Mouse (Mus musculus) kidney, adult 2 months (tissue): ENCODE data around the gene Gm47969. TPM values are rescaled to one million over a fixed set of nuclear protein-coding genes. Genes with fewer than 3 reads are reported as not detected.

Source experiments
- DNase-seq: peaks from one replicate; pipeline ENCODE4 v3.0.0; 2021
- H3K27ac ChIP-seq: fragments of 200-500 bp; 2 replicates; pipeline ENCODE4 v1.5.1; 2012; ENCODE audit warnings: low read depth, low read length, control low read depth, inconsistent platforms; ENCODE audit not compliant: insufficient read depth
- H3K27me3 ChIP-seq: fragments of 200-500 bp; replicated peaks from 2 replicates; pipeline ENCODE4 v1.6.1; 2012; ENCODE audit warnings: mild to moderate bottlenecking, moderate library complexity, low read length, inconsistent platforms; ENCODE audit not compliant: control insufficient read depth, insufficient read depth
- H3K36me3 ChIP-seq: fragments of 200-500 bp; 2 replicates; pipeline ENCODE4 v1.6.1; 2012; ENCODE audit warnings: mild to moderate bottlenecking, moderate library complexity, low read length, inconsistent platforms; ENCODE audit not compliant: control insufficient read depth, insufficient read depth
- H3K4me1 ChIP-seq: fragments of 200-500 bp; 2 replicates; pipeline ENCODE4 v1.6.1; 2011; ENCODE audit warnings: low read length; ENCODE audit not compliant: control insufficient read depth, insufficient read depth
- H3K4me3 ChIP-seq: fragments of 200-500 bp; 2 replicates; pipeline ENCODE4 v1.5.1; 2011; ENCODE audit warnings: mild to moderate bottlenecking, low read depth, low read length, control low read depth; ENCODE audit not compliant: insufficient read depth
- CTCF ChIP-seq: fragments of 200-500 bp; conservative IDR thresholded peaks from 2 replicates; pipeline ENCODE4 v1.5.1; 2011; ENCODE audit warnings: low read depth, mild to moderate bottlenecking, control low read depth, low read length, moderate library complexity, mixed read lengths; ENCODE audit not compliant: insufficient read depth, insufficient read length
- POLR2A ChIP-seq: fragments of 200-500 bp; IDR thresholded peaks from one replicate; pipeline ENCODE4 v1.6.1; 2011; ENCODE audit warnings: low read depth, low read length, control low read depth
- WGBS: fragments of 180-500 bp; shearing (Covaris S2); methylation state at CpG from one replicate; pipeline ENCODE4 v1.1.7; 2018; 5-methylcytosine and 5-hydroxymethylcytosine counted together
- polyA plus RNA-seq: library from polyadenylated mRNA; depleted of rRNA; stranded (reverse); fragments of >200 nt; gene quantifications from 2 replicates; pipeline ENCODE4 v1.2.3, GENCODE M21; 2012

Gm47969 gene
- polyA plus RNA-seq, 1 experiment: not detected

DNA sequence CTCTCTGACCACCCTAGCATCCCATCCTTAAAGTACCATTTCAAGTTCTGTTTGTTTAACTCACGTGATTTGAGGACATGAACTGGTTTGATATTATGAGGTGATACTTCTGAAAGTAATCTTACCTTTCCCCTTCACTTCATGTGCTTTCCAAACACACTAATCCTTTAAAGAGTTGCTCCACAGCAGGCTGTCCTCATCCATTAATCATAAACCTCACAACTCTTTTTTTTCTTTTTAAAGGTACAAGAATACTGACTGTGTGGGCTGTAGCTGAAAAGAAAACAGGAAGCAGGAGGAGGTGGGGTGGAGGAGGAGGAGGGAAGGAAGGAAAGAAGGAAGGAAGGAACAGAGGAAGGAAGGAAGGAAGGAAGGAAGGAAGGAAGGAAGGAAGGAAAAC, 12.8 kb upstream of the Gm47969 start:
- TF ChIP-seq POLR2A: no peak
- TF ChIP-seq CTCF: no peak
- DNase-seq: peak; percentile 36
- H3K4me3 ChIP-seq: no peak overlapping the region
- H3K4me1 ChIP-seq: peaks cover 6% of the 10 kb centered on the region
- H3K27ac ChIP-seq: no peak overlapping the region; the same call in 1 of the 2 replicates
- H3K36me3 ChIP-seq: no peaks in the 10 kb centered on the region
- no peaks in the 10 kb centered on the region for H3K27me3 ChIP-seq
- 28% methylated on average over 1 of the region's 1 CpGs for WGBS

DNA sequence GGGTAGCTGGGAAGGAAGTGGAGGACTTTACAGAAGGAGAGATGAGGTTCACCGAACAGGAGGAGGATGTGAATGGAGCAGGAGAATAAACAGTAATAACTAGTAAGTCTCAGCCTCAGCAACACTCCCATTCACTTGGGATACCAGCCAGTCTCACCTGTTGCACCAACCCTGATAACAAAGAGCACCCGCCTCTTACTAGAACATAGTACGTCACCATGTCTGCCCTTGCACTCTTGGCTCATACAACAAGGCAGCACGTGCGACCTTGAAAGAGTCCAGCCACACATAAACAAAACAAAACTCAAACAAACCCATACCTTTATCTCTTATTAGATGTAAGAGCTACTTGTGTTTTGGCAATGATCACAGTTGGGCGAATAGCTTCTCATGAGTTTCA, 12.2 kb upstream of the Gm47969 start:
- H3K27ac ChIP-seq: no peak overlapping the region; the same call in 1 of the 2 replicates
- no peaks in the 10 kb centered on the region for H3K36me3 ChIP-seq
- H3K4me3 ChIP-seq: no peak overlapping the region
- peaks cover 6% of the 10 kb centered on the region for H3K4me1 ChIP-seq
- 77% methylated on average over 6 of the region's 6 CpGs for WGBS
- TF ChIP-seq CTCF (no peak), POLR2A (no peak)
- no peak for DNase-seq
- no peaks in the 10 kb centered on the region for H3K27me3 ChIP-seq

DNA sequence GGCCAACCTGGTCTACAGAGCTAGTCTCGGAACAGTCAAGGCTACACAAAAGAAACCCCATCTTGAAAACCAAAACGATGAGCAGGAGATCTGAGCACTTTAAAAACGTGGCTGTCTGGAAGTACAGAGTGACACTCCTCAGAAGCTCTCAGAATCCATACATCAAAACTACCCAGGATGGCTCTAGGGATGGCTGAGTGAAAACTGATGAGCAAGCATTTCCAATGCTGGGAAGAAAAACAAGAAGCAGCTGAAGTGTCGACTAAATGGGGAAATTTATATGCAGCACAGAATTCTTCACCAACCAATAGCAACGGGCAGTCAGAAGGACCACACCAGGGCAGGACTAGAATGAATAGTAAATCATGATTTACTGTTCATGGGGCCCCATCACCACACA, 10.2 kb upstream of the Gm47969 start:
- peaks cover 10% of the 10 kb centered on the region for H3K4me1 ChIP-seq
- no peak overlapping the region for H3K4me3 ChIP-seq
- TF ChIP-seq POLR2A (no peak), CTCF (no peak)
- H3K36me3 ChIP-seq: no peaks in the 10 kb centered on the region
- H3K27me3 ChIP-seq: no peaks in the 10 kb centered on the region
- no peak for DNase-seq
- 51% methylated on average over 5 of the region's 5 CpGs for WGBS
- H3K27ac ChIP-seq: no peak overlapping the region

DNA sequence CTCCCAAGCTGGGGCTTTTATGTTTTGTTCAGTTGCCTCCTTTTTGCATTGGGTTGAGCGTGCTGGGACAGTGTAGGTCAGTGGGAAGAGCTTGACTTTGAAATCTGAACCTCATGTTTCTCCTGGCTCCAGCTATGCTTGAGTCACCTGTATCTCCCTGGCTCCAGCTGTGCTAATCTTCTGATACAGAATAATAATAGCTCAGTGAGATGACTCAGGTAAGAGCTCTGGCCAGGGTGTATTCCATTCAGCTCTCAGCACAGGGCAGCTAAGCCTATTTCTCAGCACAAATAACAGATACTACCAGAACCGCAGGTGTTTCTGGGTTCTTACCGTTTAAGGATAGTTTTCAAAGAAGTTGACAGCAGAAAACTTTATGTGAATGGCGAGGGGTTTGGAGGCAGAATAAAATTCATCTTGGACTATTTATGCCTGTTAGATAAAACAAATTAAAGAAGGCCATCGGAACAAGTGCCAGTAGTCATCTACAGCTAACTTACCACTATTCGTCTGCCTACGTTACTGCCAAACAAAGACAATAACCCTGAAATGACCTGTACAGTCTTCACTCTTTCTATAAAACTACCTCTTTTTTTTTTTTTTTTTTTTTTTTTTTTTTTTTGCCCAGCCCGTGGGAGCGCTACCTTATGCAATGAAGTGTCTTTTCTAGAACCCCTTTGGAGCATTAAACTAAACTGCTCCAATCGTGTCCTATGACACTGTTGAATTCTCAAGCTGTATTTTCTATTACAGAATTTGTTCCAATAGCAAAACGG, 7.7 kb upstream of the Gm47969 start:
- DNase-seq: no peak
- Histone ChIP-seq H3K36me3 (no peaks in the 10 kb centered on the region), H3K4me1 (peaks cover 9% of the 10 kb centered on the region), H3K27ac (no peak overlapping the region), H3K27me3 (no peaks in the 10 kb centered on the region), H3K4me3 (no peak overlapping the region)
- TF ChIP-seq POLR2A (no peak), CTCF (no peak)
- 79% methylated on average over 11 of the region's 11 CpGs for WGBS

DNA sequence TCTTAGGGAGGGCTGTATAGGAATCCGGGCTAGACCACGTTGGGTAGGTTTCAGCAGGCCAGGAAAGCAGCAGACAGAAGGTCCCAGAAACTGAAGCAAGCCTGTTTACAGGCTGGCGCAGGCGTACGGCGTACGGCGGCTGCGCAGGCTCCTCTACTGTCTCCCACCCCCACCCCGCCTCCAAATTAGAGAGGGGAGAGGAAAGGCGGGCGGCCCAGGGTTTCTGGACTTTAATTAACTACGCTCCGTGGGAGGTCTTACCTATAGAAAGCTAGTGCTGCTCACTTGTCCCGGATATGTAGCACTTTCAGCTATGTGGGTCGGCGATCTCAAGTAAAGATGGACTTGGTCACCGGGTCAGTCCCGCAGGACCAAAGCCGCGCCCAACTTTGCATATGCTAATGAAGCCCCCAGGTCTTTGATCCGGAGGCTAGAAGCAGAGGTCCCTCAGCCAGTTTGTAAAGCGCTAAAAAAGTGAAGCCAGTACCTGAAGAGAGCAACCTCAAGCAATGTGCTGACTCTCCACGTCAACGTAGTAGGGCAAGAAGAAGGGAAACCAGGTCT, 6.5 kb upstream of the Gm47969 start, which contains the start of gene Slc19a3:
Gene Slc19a3 (minus strand): TSS at position 340 of the 564 bp plus-strand sequence.
- TF ChIP-seq CTCF (no peak), POLR2A (no peak)
- H3K4me1 ChIP-seq: peaks cover 4% of the 10 kb centered on the region; the same call in 1 of the 2 replicates
- no peaks in the 10 kb centered on the region for H3K27me3 ChIP-seq
- peak within 1 kb of the TSS; percentile 66 for H3K27ac ChIP-seq
- H3K36me3 ChIP-seq: no peaks in the 10 kb centered on the region
- 2% methylated on average over 25 of the region's 25 CpGs for WGBS
- peak; percentile 66 for DNase-seq
- H3K4me3 ChIP-seq: peak within 1 kb of the TSS; percentile 54

DNA sequence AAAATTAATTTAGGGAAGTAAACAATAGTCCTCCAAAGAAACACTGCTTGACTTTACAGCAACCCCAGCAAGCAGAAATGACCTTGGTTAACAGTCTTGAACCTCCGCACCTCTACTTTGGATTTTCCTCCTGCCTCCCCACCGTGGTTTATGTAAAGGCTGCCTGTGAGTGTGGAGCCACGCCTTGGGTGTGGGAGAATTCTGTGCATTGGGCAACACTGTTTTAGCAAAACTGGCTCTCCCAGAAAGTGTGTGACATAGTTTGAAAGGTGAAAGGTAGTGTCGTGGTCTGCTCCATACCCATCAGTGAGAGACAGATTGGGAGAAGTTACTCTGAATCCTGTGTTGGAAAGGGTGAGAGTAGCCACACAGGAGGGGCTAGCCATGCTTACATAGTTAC, 5.7 kb upstream of the Gm47969 start:
- H3K4me1 ChIP-seq: peaks cover 4% of the 10 kb centered on the region; the same call in 1 of the 2 replicates
- H3K27ac ChIP-seq: no peak overlapping the region
- H3K36me3 ChIP-seq: no peaks in the 10 kb centered on the region
- no peak overlapping the region for H3K4me3 ChIP-seq
- no peaks in the 10 kb centered on the region for H3K27me3 ChIP-seq
- no peak for TF ChIP-seq CTCF
- TF ChIP-seq POLR2A: no peak
- WGBS: 89% methylated on average over 4 of the region's 4 CpGs
- DNase-seq: no peak

DNA sequence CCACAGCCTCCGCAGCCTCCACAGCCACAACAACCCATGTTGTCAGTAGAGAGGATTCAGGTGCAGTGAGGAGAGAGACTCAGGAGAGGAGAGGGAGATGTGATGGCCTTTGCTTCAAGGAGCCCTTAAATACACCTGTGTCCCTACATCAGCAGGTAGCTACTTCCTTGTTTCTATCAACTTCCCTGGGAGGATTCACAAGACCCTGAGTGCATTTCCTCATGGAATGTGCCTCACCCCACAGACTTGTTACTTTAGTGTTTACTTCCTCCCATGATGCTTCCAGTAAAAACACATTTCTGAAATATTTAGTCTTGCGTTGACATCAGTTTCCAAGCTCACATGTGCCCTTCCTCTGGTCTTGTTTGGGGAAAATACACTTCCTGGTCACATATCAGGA, 2.4 kb upstream of the Gm47969 start, which contains the start of gene Krtap28-10:
Gene Krtap28-10 (minus strand): TSS at position 101 of the 400 bp plus-strand sequence.
- H3K4me3 ChIP-seq: no peak within 1 kb of the TSS
- no peak for TF ChIP-seq CTCF
- no peak for TF ChIP-seq POLR2A
- H3K27ac ChIP-seq: no peak within 1 kb of the TSS
- no peaks in the 10 kb centered on the region for H3K36me3 ChIP-seq
- peaks cover 4% of the 10 kb centered on the region; the same call in 1 of the 2 replicates for H3K4me1 ChIP-seq
- H3K27me3 ChIP-seq: no peaks in the 10 kb centered on the region
- DNase-seq: no peak
- WGBS: 89% methylated on average over 2 of the region's 2 CpGs
